Mouse (Mus musculus) neural tube, embryonic 11.5 days (tissue): ENCODE results near the gene Daglb. TPM values are rescaled to one million over a fixed set of nuclear protein-coding genes. Genes with fewer than 3 reads are reported as not detected.
"Not testable (repeated sequence)": the region's sequence is repeated elsewhere in the genome, so short reads cannot be mapped to it uniquely, and the experiment has no call there.

ENCODE experiments used
- ATAC-seq: fragments of 200-750 bp; cut with Nextera tagmentation; 2 replicates; pipeline ENCODE4 v1.8.0; 2017; ENCODE audit warnings: moderate number of reproducible peaks, mild to moderate bottlenecking, moderate TSS enrichment, moderate library complexity; ENCODE audit not compliant: insufficient read depth, low FRiP score, low TSS enrichment
- DNase-seq: peaks from one replicate; pipeline ENCODE4 v3.0.0-alpha.2; 2015; ENCODE audit warnings: low spot score
- H3K27ac ChIP-seq: fragments of 300-500 bp; sonication (generic); 2 replicates; pipeline ENCODE4 v1.5.1; 2014; ENCODE audit warnings: low read depth, mild to moderate bottlenecking, low read length
- H3K27me3 ChIP-seq: fragments of 300-500 bp; sonication (generic); 2 replicates; pipeline ENCODE4 v1.6.1; 2014; ENCODE audit warnings: mild to moderate bottlenecking, low read length, mixed read lengths; ENCODE audit not compliant: control insufficient read depth, insufficient read depth
- H3K36me3 ChIP-seq: fragments of 300-500 bp; sonication (generic); 2 replicates; pipeline ENCODE4 v1.6.1; 2014; ENCODE audit warnings: mild to moderate bottlenecking, low read length, moderate library complexity, mixed read lengths; ENCODE audit not compliant: control insufficient read depth, insufficient read depth
- H3K4me1 ChIP-seq: fragments of 300-500 bp; sonication (generic); 2 replicates; pipeline ENCODE4 v1.6.1; 2014; ENCODE audit warnings: low read length, mixed read lengths; ENCODE audit not compliant: control insufficient read depth, insufficient read depth
- H3K4me2 ChIP-seq: fragments of 300-500 bp; sonication (generic); 2 replicates; pipeline ENCODE4 v1.6.1; 2014; ENCODE audit warnings: low read depth, mild to moderate bottlenecking, moderate library complexity
- H3K4me3 ChIP-seq: fragments of 300-500 bp; sonication (generic); 2 replicates; pipeline ENCODE4 v1.5.1; 2014; ENCODE audit warnings: low read depth, low read length
- H3K9ac ChIP-seq: fragments of 300-500 bp; sonication (generic); 2 replicates; pipeline ENCODE4 v1.6.1; 2014; ENCODE audit warnings: mild to moderate bottlenecking, low read length
- H3K9me3 ChIP-seq: fragments of 300-500 bp; sonication (generic); 2 replicates; pipeline ENCODE4 v1.6.1; 2016; ENCODE audit warnings: low read length; ENCODE audit not compliant: control insufficient read depth
- WGBS: fragments of 180-500 bp; shearing (Covaris S2); extraction: QIAGEN DNeasy Blood & Tissue Kit; methylation state at CpG from one replicate; pipeline ENCODE4 v1.1.7; 2014; 5-methylcytosine and 5-hydroxymethylcytosine counted together
- polyA plus RNA-seq: library from polyadenylated mRNA; unstranded; fragments of >200 nt; fragmentation: Nextera tagmentation; extraction: Ambion mirVana; gene quantifications from 2 replicates; pipeline ENCODE4 v1.2.1, GENCODE M21; 2014

Gene Daglb
- polyA plus RNA-seq, 1 experiment from 2014 or later: 12.8 TPM

DNA sequence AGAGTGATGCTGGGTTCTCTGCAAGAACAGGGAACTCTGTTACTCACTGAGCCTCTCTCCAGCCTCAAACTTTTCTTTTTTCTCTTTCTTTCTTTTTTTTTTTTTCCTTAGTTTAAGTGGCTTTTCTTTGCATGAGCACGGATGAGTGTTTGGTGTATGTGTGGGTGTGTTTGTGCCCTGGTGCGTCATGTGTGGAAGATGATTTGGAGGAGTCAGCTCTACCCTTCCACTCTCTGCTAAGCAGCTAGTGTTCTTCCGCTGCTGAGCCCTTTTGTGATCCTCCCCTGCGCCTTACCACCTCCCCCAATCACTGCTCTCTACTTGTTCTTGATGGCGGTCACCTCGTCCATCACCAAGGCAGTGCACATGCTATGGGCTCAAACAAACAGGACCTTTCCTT is 31.3 kb downstream of the Daglb start:
- no peak for ATAC-seq
- 93% methylated on average over 6 of the region's 6 CpGs for WGBS
- no peak overlapping the region for H3K9ac ChIP-seq
- no peak overlapping the region for H3K4me3 ChIP-seq
- no peaks in the 10 kb centered on the region for H3K36me3 ChIP-seq
- no peaks in the 10 kb centered on the region for H3K27me3 ChIP-seq
- no peak for DNase-seq
- H3K4me2 ChIP-seq: no peak overlapping the region
- H3K4me1 ChIP-seq: no peaks in the 10 kb centered on the region
- H3K9me3 ChIP-seq: no peaks in the 10 kb centered on the region
- no peak overlapping the region for H3K27ac ChIP-seq

DNA sequence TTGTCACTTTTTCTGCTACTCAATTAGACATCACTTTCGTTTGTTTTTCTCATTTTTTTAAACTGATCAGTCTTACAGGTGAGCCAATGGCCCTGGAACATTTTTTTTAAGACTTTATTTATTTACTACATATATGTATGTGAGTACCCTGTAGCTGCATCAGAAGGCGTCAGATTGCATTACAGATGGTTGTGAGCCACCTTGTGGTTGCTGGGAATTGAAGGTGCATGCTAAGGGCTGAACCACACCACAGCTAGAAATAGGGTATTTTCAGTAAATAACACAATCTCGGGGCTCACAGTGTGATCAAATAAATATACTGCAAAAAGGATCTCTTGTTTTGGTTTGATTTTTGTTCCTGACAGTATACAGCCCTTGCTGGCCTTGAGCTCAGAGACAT is 33.1 kb downstream of the Daglb start:
- H3K27ac ChIP-seq: no peak overlapping the region
- DNase-seq: no peak
- H3K9ac ChIP-seq: no peak overlapping the region
- WGBS: 85% methylated on average over 3 of the region's 3 CpGs
- no peak for ATAC-seq
- H3K9me3 ChIP-seq: no peaks in the 10 kb centered on the region
- no peak overlapping the region for H3K4me2 ChIP-seq
- H3K4me3 ChIP-seq: no peak overlapping the region
- H3K36me3 ChIP-seq: no peaks in the 10 kb centered on the region
- no peaks in the 10 kb centered on the region for H3K27me3 ChIP-seq
- H3K4me1 ChIP-seq: no peaks in the 10 kb centered on the region

DNA sequence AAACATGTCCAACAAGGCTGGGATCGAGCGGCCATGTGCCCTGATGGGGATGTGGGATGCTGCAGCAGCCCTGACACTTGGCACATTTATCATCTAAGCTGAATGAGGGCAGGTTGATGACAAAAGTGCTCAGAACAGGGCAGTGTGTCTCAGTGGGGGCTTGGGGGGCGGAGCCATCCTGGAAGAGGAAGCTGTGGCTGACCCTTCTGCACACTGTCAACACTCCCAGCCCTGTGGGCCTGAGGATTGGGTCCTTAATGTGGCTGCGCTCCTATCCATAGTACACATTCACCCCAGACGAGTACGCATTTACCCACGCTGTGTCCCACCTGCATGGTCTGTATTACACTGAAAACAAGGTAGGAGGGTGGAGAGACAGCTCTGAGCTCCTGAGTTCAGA is 34.8 kb downstream of the Daglb start:
- DNase-seq: no peak
- no peak for ATAC-seq
- no peaks in the 10 kb centered on the region for H3K9me3 ChIP-seq
- no peaks in the 10 kb centered on the region for H3K27me3 ChIP-seq
- H3K4me2 ChIP-seq: no peak overlapping the region
- H3K4me3 ChIP-seq: no peak overlapping the region
- no peak overlapping the region for H3K27ac ChIP-seq
- 94% methylated on average over 7 of the region's 7 CpGs for WGBS
- no peak overlapping the region for H3K9ac ChIP-seq
- no peaks in the 10 kb centered on the region for H3K4me1 ChIP-seq
- H3K36me3 ChIP-seq: no peaks in the 10 kb centered on the region

DNA sequence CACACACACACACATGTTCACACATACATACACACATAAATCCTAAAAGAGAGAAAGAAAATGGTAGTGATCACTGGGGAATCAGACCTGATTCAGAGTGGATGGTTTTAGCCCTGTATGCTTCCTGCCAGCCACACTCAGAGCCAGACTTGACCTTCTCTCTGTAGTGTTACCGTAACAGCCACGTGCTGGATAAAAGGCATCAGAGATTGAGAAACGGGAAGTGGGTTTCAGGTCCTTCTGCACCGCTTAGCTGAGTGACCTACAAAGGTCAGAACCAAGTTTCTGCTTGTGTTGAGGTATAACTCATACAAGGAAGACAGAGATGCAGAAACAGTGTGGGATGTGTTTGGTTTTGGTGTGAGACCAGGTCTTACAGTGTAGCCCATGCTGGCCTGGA is 35.3 kb downstream of the Daglb start:
- WGBS: 88% methylated on average over 4 of the region's 4 CpGs
- ATAC-seq: no peak
- DNase-seq: no peak
- H3K9me3 ChIP-seq: no peaks in the 10 kb centered on the region
- H3K27me3 ChIP-seq: no peaks in the 10 kb centered on the region
- H3K36me3 ChIP-seq: no peaks in the 10 kb centered on the region
- no peak overlapping the region for H3K4me3 ChIP-seq
- no peak overlapping the region for H3K4me2 ChIP-seq
- no peak overlapping the region for H3K27ac ChIP-seq
- H3K9ac ChIP-seq: no peak overlapping the region
- H3K4me1 ChIP-seq: no peaks in the 10 kb centered on the region

DNA sequence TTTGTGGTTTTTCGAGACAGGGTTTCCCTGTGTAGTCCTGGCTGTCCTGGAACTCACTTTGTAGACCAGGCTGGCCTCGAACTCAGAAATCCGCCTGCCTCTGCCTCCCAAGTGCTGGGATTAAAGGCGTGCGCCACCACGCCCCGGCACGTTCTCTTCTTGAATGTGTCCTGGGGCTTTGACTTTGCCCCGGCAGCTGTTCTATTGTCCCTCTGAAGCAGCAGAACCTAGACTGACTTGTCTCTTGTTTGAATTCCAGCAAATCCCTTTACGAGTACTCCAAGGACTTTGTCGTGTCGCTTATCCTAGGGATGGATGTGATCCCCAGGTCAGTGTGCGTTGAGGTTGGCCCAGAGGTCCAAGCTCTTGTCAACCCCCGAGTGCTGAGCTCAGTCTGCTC is 36.3 kb downstream of the Daglb start:
- not testable (repeated sequence) for H3K27ac ChIP-seq, H3K36me3 ChIP-seq, DNase-seq, H3K4me2 ChIP-seq, H3K9ac ChIP-seq, H3K4me1 ChIP-seq, H3K4me3 ChIP-seq, H3K27me3 ChIP-seq, ATAC-seq, H3K9me3 ChIP-seq
- 93% methylated on average over 14 of the region's 14 CpGs for WGBS

DNA sequence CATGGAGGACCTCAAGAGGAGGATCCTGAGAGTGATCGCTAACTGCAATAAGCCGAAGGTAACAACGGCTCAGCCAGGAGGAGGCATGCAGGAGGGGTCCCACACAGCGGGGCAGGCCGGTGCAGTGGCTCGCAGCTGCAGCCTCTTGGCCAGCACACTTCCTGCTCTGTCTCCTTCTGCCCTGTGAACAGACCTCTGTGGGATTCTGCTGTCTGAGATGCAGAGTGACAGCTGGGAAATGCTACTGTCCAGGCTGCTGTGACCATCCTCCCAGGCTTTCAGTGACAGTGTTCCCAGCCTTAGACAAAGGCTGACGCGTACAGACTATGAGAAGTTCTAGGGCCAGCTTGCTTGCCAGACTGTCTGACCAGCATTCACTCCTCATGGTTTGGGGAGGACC is 36.8 kb downstream of the Daglb start:
- H3K4me3 ChIP-seq: no peak overlapping the region
- no peak overlapping the region for H3K27ac ChIP-seq
- WGBS: 94% methylated on average over 8 of the region's 8 CpGs
- 0 out of 2 replicates have a peak, but pooled peaks cover 2% of the 10 kb centered on the region for H3K36me3 ChIP-seq
- no peak for DNase-seq
- no peak overlapping the region for H3K4me2 ChIP-seq
- no peaks in the 10 kb centered on the region for H3K9me3 ChIP-seq
- H3K9ac ChIP-seq: no peak overlapping the region
- H3K4me1 ChIP-seq: no peaks in the 10 kb centered on the region
- no peak for ATAC-seq
- no peaks in the 10 kb centered on the region for H3K27me3 ChIP-seq

DNA sequence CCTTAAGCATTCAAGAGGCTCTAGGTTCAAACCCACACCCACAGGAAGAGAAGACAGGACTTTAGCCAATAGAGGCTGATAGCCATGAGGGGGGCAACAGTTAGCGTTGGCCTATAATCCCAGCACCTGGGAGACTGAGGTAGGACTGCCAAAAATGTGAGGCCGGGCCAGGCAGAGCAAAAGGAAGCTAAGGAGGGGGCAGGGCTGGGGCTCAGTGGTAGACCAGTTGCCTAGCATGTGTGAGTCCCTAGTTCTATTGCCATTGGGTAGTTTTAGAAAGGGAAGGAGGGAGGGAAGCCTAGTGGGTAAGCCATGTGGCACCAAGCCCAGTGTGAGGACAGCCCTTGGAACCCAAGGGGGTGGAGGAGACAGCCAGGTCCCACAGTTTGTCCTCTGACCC is 37.3 kb downstream of the Daglb start:
- DNase-seq (no peak), ATAC-seq (no peak)
- H3K4me3 ChIP-seq: no peak overlapping the region
- 90% methylated on average over 2 of the region's 2 CpGs for WGBS
- 0 out of 2 replicates have a peak, but pooled peaks cover 2% of the 10 kb centered on the region for H3K36me3 ChIP-seq
- H3K4me2 ChIP-seq: no peak overlapping the region
- no peak overlapping the region for H3K27ac ChIP-seq
- no peak overlapping the region for H3K9ac ChIP-seq
- H3K27me3 ChIP-seq: no peaks in the 10 kb centered on the region
- H3K4me1 ChIP-seq: no peaks in the 10 kb centered on the region
- H3K9me3 ChIP-seq: no peaks in the 10 kb centered on the region

DNA sequence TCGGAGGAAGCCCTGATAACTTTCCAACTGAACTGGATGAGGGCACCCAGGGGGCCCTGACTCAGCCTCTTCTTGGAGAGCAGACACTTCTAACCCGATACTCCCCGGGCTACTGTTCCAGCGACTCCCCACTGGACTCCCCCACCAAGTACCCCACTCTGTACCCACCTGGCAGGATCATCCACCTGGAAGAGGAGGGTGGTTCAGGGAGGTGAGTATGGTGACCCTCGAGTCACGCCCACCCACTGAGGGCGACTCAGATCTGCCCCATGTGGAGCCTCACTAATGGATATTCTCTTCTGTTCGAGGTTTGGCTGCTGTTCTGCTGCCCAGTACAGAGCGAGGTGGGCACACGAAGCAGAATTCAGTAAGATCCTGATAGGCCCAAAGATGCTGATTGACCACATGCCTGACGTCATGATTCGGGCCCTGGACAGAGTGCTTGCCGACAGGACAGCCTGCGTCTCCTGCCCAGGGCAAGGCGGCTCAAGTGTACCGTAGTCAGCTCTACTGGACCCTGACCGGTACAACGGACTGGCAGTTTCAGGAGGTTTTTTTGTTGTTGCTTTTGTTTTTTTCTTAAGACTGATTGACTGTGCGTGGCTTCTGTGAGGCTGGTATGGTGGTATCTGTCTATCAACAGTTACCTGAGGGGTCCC is 38.6 kb downstream of the Daglb start:
- DNase-seq: no peak
- Histone ChIP-seq H3K9ac (no peak overlapping the region), H3K4me1 (no peaks in the 10 kb centered on the region), H3K36me3 (peaks cover 4% of the 10 kb centered on the region), H3K9me3 (no peaks in the 10 kb centered on the region), H3K4me3 (no peak overlapping the region), H3K27ac (no peak overlapping the region), H3K27me3 (no peaks in the 10 kb centered on the region), H3K4me2 (no peak overlapping the region)
- 95% methylated on average over 19 of the region's 19 CpGs for WGBS
- no peak for ATAC-seq

DNA sequence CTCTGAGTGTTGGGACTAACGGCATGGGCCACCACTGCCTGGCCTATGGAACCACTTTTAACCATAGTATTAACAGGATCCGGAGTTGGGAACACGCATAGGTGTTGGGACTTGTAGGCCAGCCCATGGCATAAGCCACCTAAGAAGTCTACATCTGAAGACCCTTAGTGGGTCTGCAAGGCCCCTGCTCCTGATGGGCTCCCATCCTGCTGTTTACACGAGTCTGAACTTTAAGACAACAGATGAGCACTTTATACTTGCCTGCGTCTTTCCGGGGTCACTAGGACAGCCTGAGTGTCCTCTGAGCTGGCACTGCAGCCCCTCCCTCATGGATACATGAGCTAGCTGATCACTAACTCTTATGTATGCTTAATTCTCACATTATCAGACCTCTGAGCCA is 39.4 kb downstream of the Daglb start:
- WGBS: 94% methylated on average over 6 of the region's 6 CpGs
- Histone ChIP-seq H3K4me1 (no peaks in the 10 kb centered on the region), H3K9ac (no peak overlapping the region), H3K4me2 (no peak overlapping the region), H3K9me3 (no peaks in the 10 kb centered on the region), H3K36me3 (peaks cover 5% of the 10 kb centered on the region), H3K27ac (no peak overlapping the region), H3K4me3 (no peak overlapping the region), H3K27me3 (no peaks in the 10 kb centered on the region)
- DNase-seq: no peak
- no peak for ATAC-seq
